Mouse (Mus musculus) lung, postnatal 0 days (tissue): ENCODE results near the gene Syngr3.

Source experiments
- CTCF ChIP-seq: IDR thresholded peaks from 2 replicates; pipeline ENCODE4 v1.5.1; 2016; ENCODE audit warnings: antibody characterized with exemption, mild to moderate bottlenecking
- EP300 ChIP-seq: IDR thresholded peaks from 2 replicates; pipeline ENCODE4 v1.6.1; 2016; ENCODE audit warnings: antibody characterized with exemption, mild to moderate bottlenecking, control low read depth

- TF ChIP-seq CTCF (no peak), EP300 (no peak; the same call in 1 of the 2 replicates)
These were observed 54.1 kb downstream of the Syngr3 start for GRCm38 (mm10) chr17:24635694-24636093.
